Mouse (Mus musculus) ovary, postnatal 14 days (tissue): ENCODE data around the gene Cfap97d2.

Experiments used
- DNase-seq: peaks from one replicate; pipeline ENCODE4 v3.0.0; 2022; ENCODE audit warnings: low spot score

Cfap97d2 gene

GRCm38 (mm10) chr8:13687101-13687717 is 18.5 kb upstream of the Cfap97d2 start:
- no peak for DNase-seq

GRCm38 (mm10) chr8:13687941-13688340 is 17.7 kb upstream of the Cfap97d2 start:
- no peak for DNase-seq

- no peak for DNase-seq
Measured at GRCm38 (mm10) chr8:13688461-13688860, 17.2 kb upstream of the Cfap97d2 start.

- no peak for DNase-seq
Measured at GRCm38 (mm10) chr8:13689331-13689730, 16.4 kb upstream of the Cfap97d2 start.

- DNase-seq, result no peak
Measured at GRCm38 (mm10) chr8:13692302-13693066, 13.2 kb upstream of the Cfap97d2 start.

- DNase-seq, result no peak
Measured at GRCm38 (mm10) chr8:13694735-13695134, 11.0 kb upstream of the Cfap97d2 start.

GRCm38 (mm10) chr8:13695203-13695867 is 10.4 kb upstream of the Cfap97d2 start:
- DNase-seq, result no peak

GRCm38 (mm10) chr8:13696157-13696556 is 9.5 kb upstream of the Cfap97d2 start:
- DNase-seq, result no peak

GRCm38 (mm10) chr8:13697196-13697595 is 8.5 kb upstream of the Cfap97d2 start:
- DNase-seq, result no peak

- DNase-seq, result no peak
Measured at GRCm38 (mm10) chr8:13697681-13698080, 8.0 kb upstream of the Cfap97d2 start.

GRCm38 (mm10) chr8:13698281-13698680 is 7.4 kb upstream of the Cfap97d2 start:
- DNase-seq, result no peak

GRCm38 (mm10) chr8:13699323-13699949 is 6.3 kb upstream of the Cfap97d2 start:
- DNase-seq, result no peak

- no peak for DNase-seq
Measured at GRCm38 (mm10) chr8:13702755-13703154, 2.9 kb upstream of the Cfap97d2 start.

- no peak for DNase-seq
Measured at GRCm38 (mm10) chr8:13703756-13704155, 1.9 kb upstream of the Cfap97d2 start.

GRCm38 (mm10) chr8:13704301-13704700 is 1.4 kb upstream of the Cfap97d2 start:
- no peak for DNase-seq

- DNase-seq, result no peak
Measured at GRCm38 (mm10) chr8:13706918-13707317, 1.2 kb downstream of the Cfap97d2 start.

GRCm38 (mm10) chr8:13708514-13708913 is 2.8 kb downstream of the Cfap97d2 start:
- DNase-seq, result no peak

- DNase-seq, result no peak
Measured at GRCm38 (mm10) chr8:13718980-13719379, 13.3 kb downstream of the Cfap97d2 start.

GRCm38 (mm10) chr8:13725722-13726121 is 20.0 kb downstream of the Cfap97d2 start:
- peak; percentile 41 for DNase-seq

- DNase-seq, result no peak
Measured at GRCm38 (mm10) chr8:13727469-13728094, 21.9 kb downstream of the Cfap97d2 start.

GRCm38 (mm10) chr8:13740323-13740770 is 34.7 kb downstream of the Cfap97d2 start:
- peak; percentile 19 for DNase-seq
